Mouse (Mus musculus) kidney, postnatal 36 days (tissue): ENCODE data around the gene Smpd3.
A peak's percentile ranks its signal among the peaks of the same experiment; 100 is the strongest.

Experiments
- DNase-seq, 2 experiments: peaks; one replicate each; pipeline ENCODE4 v3.0.0; 2021 to 2022; ENCODE audit warnings: mixed read lengths in 2 of 2

Gene Smpd3

GRCm38 (mm10) chr8:106287445-106287844 lies 50.3 kb downstream of the Smpd3 start:
- no peak for DNase-seq

- no peak for DNase-seq
Observed at GRCm38 (mm10) chr8:106280844-106281243, 56.9 kb downstream of the Smpd3 start.

GRCm38 (mm10) chr8:106280154-106280553 lies 57.6 kb downstream of the Smpd3 start:
- DNase-seq, result no peak

GRCm38 (mm10) chr8:106278367-106279042 lies 59.3 kb downstream of the Smpd3 start:
- no peak for DNase-seq

GRCm38 (mm10) chr8:106276709-106277317 lies 61.0 kb downstream of the Smpd3 start:
- no peak for DNase-seq

GRCm38 (mm10) chr8:106273468-106273867 lies 64.3 kb downstream of the Smpd3 start:
- no peak for DNase-seq

- no peak for DNase-seq
Observed at GRCm38 (mm10) chr8:106271378-106271777, 66.4 kb downstream of the Smpd3 start.

- no peak for DNase-seq
Observed at GRCm38 (mm10) chr8:106270804-106271203, 67.0 kb downstream of the Smpd3 start.

GRCm38 (mm10) chr8:106268710-106269346 lies 69.0 kb downstream of the Smpd3 start:
- no peak for DNase-seq

GRCm38 (mm10) chr8:106265398-106265797 lies 72.4 kb downstream of the Smpd3 start:
- DNase-seq, result no peak

- no peak for DNase-seq
Observed at GRCm38 (mm10) chr8:106263928-106264327, 73.9 kb downstream of the Smpd3 start.

- DNase-seq, result no peak
Observed at GRCm38 (mm10) chr8:106262343-106262742, 75.4 kb downstream of the Smpd3 start.

- DNase-seq, result no peak
Observed at GRCm38 (mm10) chr8:106260894-106261293, 76.9 kb downstream of the Smpd3 start.

GRCm38 (mm10) chr8:106259579-106260255 lies 78.1 kb downstream of the Smpd3 start:
- DNase-seq, result no peak

- DNase-seq, result peak in 1 of 2 experiments; percentile 47
Observed at GRCm38 (mm10) chr8:106258169-106258568, 79.6 kb downstream of the Smpd3 start.

- no peak for DNase-seq
Observed at GRCm38 (mm10) chr8:106250186-106250585, 87.6 kb downstream of the Smpd3 start.

- peak; percentile 78 to 90 for DNase-seq
Observed at GRCm38 (mm10) chr8:106237106-106237505, 100.7 kb downstream of the Smpd3 start.

- DNase-seq, result no peak
Observed at GRCm38 (mm10) chr8:106234567-106235261, 103.1 kb downstream of the Smpd3 start.

GRCm38 (mm10) chr8:106232751-106233150 lies 105.0 kb downstream of the Smpd3 start:
- no peak for DNase-seq

GRCm38 (mm10) chr8:106231536-106231935 lies 106.3 kb downstream of the Smpd3 start:
- DNase-seq, result no peak

- peak; percentile 39 to 82 for DNase-seq
Observed at GRCm38 (mm10) chr8:106226589-106226988, 111.2 kb downstream of the Smpd3 start.

- DNase-seq, result no peak
Observed at GRCm38 (mm10) chr8:106219620-106220019, 118.2 kb downstream of the Smpd3 start.

GRCm38 (mm10) chr8:106213959-106214358 lies 123.8 kb downstream of the Smpd3 start:
- no peak for DNase-seq
